Mouse (Mus musculus): ENCODE results near the gene Igfbp3.

GRCm38 (mm10) chr11:7228107-7228506, 14.4 kb upstream of the Igfbp3 start:
- TF ChIP-seq POLR2A (IDR thresholded peaks at IDR 0.05; ENCODE audit: insufficient read depth, low read depth, low read length) (no peak), CTCF (IDR thresholded peaks at IDR 0.05; ENCODE audit: insufficient read depth, low read depth, low read length) (no peak)
